Mouse (Mus musculus) layer of hippocampus, adult 8-10 months (tissue): Measurements from ENCODE around the gene Oaz1. TPM values are rescaled to one million over a fixed set of nuclear protein-coding genes. Genes with fewer than 3 reads are reported as not detected.
"Not testable (repeated sequence)": the region's sequence is repeated elsewhere in the genome, so short reads cannot be mapped to it uniquely, and the experiment has no call there.

Experiments used
- DNase-seq, 2 experiments: peaks; one replicate each; pipeline ENCODE4 v3.0.0; 2022; ENCODE audit warnings: low spot score in 2 of 2
- total RNA-seq, 4 experiments: library from RNA; stranded (reverse); gene quantifications; 2 replicates each; pipeline ENCODE4 v1.2.4; 2022

The Oaz1 gene
- total RNA-seq, 4 experiments from 2014 or later: 475 to 520 (median 506) TPM

GRCm38 (mm10) chr10:80802204-80802912 lies 24.1 kb upstream of the Oaz1 start:
- no peak for DNase-seq

- no peak for DNase-seq
Observed at GRCm38 (mm10) chr10:80802996-80803395, 23.5 kb upstream of the Oaz1 start.

GRCm38 (mm10) chr10:80804340-80804739 lies 22.1 kb upstream of the Oaz1 start:
- DNase-seq: no peak

- no peak for DNase-seq
Observed at GRCm38 (mm10) chr10:80804916-80805315, 21.5 kb upstream of the Oaz1 start, which contains the start of gene Amh. TSS of gene Amh (plus strand) at chr10:80805243.

DNA sequence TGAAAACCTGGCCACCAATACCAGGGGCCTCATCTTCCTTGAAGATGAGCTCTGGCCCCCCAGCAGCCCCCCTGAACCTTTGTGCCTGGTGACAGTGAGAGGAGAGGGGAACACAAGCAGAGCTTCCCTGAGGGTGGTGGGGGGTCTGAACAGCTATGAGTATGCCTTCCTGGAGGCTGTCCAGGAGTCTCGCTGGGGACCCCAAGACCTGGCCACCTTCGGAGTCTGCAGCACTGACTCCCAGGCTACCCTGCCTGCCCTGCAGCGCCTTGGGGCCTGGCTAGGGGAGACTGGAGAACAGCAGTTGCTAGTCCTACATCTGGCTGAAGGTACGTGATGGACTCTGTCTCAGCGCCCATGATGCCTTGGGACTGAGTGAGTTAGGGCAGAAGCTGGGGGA lies 21.1 kb upstream of the Oaz1 start:
- DNase-seq: no peak

DNA sequence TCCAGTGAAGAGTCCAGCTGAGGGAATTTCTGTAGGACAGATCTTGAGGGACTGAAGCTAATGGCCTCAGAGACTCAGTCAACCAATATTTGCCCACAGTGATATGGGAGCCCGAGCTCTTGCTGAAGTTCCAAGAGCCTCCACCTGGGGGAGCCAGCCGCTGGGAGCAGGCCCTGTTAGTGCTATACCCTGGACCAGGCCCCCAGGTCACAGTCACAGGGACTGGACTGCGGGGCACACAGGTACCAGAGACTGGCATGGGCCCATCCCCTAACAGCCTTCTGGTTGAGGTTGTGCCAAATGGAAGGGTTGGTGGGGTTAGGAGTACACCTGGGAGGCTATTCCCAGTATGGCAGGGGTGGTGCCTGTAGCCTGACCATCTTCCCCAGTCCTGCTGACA lies 20.5 kb upstream of the Oaz1 start:
- DNase-seq: peak in 1 of 2 experiments; percentile 78

GRCm38 (mm10) chr10:80806341-80807056 lies 20.0 kb upstream of the Oaz1 start:
- no peak for DNase-seq

- DNase-seq: peak; percentile 88 to 89
Observed at GRCm38 (mm10) chr10:80807057-80807627, 19.3 kb upstream of the Oaz1 start.

DNA sequence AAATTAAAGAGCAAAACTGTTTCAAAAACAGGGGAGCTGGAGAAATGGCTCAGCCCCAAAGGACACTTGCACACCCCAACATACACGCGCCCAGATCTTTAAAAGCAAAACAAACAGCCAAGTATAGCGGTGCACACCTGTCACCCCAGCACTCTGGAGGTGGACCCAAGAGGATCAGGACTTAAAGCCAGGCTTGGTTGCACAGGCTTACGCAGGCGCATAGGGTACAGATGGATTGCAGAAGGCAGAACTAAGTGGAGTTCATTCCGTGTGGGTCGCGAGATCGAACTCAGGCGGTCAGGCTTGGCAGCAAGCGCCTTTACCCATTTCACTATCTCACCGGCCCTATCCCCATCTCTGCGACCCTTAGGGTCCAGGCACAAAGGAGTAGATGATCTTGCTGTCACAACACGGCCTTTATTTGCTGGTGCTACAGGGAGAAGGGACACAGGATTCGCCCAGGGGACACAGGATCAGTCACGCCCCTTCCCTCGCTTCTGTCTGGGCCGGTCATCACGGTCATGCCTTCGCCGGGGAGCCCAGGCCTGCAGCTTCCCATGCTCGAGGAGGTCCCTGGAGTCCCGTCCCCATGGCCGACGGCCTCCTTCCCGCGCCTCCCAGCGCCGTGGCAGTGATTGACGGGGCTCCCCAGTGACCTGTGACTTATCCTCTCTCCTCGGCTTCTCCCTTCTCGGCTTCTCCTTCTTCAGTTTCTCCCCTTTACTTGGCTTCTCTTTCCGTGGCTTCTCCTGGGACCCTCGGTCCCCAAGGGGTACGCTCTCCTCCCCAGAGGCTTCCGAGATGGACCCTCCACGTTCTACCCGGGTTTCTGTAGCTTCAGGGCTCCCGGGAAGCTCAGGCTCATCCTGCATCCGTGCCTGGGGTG lies 18.1 kb upstream of the Oaz1 start:
- no peak for DNase-seq

GRCm38 (mm10) chr10:80808985-80809632 lies 17.3 kb upstream of the Oaz1 start:
- DNase-seq: no peak

- DNase-seq: no peak
Observed at GRCm38 (mm10) chr10:80810084-80810483, 16.4 kb upstream of the Oaz1 start.

DNA sequence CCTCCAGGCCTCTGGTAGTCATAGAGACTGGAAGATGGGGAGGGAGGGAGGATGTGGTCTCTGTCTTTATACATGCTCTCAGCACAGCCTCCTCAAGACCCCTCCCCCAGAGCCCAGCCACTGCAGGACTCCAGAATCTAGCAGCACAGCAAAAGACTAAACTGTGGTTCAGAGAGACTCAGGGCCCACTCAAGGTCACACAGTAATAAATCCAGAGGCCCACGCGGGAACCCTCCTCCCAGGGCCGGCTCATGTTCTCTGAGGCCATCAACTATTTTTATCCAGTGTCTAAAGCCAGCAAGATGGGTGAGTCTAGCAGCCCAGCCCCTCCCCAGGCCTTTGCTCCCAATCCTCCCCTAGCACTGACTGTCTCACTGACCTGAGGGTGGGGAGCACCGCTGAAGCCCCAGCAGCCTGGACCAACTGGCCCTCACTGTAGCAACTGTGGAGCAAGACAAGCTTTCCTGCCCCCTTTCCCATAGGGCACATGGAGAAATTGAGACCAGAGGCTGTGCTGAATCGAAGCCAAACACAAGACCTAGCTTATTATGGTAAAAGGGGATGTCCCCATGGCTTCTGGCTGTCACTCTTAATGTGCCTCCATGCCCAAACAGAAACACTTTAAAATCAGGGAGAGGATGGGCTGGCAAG lies 13.9 kb upstream of the Oaz1 start:
- no peak for DNase-seq

GRCm38 (mm10) chr10:80813366-80813765 lies 13.1 kb upstream of the Oaz1 start, which contains the start of gene Jsrp1:
TSS of gene Jsrp1 (minus strand) at chr10:80813498.
- DNase-seq: no peak

DNA sequence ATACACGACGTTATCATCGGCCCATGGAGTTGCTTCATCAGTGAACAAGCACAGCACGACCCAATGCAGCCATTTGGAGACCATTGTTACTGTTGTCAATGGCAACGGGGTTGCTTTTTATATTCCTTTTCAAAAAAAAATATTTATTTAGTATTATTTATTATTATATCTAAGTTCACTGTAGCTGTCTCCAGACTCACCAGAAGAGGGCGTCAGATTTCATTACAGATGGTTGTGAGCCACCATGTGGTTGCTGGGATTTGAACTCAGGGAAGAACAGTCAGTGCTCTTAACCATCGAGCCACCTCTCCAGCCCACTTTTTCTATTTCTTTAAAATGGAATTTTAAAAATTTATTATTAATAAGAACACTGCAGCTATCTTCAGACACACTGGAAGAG lies 11.7 kb upstream of the Oaz1 start:
- DNase-seq: no peak

GRCm38 (mm10) chr10:80816303-80816702 lies 10.2 kb upstream of the Oaz1 start:
- not testable (repeated sequence) for DNase-seq

DNA sequence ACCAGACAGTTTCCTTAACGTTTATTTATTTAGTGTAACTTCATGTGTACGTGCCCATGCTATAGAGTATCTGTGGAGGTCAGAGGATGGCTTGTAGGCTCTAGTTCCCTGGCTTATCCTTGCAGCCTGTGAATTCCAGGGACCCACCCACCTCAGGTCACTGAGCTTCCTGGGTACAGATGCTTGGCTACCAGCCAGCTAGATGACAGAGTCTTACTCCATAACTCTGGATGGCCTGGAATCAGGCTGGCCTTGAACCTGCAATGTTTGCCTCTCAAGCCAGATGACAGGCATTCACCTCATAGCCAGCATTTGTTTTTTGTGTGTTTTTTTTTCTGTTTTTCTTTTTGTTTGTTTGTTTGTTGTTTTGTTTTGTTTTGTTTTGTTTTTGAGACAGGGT lies 9.3 kb upstream of the Oaz1 start:
- no peak for DNase-seq

- DNase-seq: not testable (repeated sequence)
Observed at GRCm38 (mm10) chr10:80817955-80818354, 8.5 kb upstream of the Oaz1 start.

- DNase-seq: no peak
Observed at GRCm38 (mm10) chr10:80818599-80819281, 7.7 kb upstream of the Oaz1 start.

GRCm38 (mm10) chr10:80819406-80819805 lies 7.0 kb upstream of the Oaz1 start:
- DNase-seq: no peak

DNA sequence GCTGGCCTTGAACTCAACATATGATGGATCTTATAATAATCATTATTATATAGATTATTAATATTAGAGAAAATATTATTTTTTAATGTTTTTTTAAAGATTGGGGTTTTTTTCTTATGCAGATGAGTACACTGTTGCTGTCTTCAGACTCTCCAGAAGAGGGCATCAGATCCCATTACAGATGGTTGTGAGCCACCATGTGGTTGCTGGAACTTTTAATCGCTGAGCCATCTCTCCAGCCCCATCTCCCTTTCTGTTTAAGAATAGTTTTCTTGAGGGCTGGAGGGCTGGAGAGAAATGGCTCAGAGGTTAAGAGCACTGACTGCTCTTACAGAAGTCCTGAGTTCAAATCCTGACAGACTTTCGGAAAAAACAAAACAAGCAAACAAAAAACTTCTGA lies 4.5 kb upstream of the Oaz1 start:
- no peak for DNase-seq
